Mouse (Mus musculus): ENCODE results near the gene Usp15. TPM values are rescaled to one million over a fixed set of nuclear protein-coding genes. Genes with fewer than 3 reads are reported as not detected.

The Usp15 gene
- polyA plus RNA-seq, 1 experiment from 2014 or later: 70.8 TPM

GRCm38 (mm10) chr10:123165542-123165941 lies 31.3 kb downstream of the Usp15 start:
- no peak overlapping the region for H3K9ac ChIP-seq
- H3K4me3 ChIP-seq: no peak overlapping the region
- no peaks in the 10 kb centered on the region for H3K4me1 ChIP-seq
- H3K27me3 ChIP-seq: no peaks in the 10 kb centered on the region
- H3K4me2 ChIP-seq (replicated peaks): no peak overlapping the region
- no peak overlapping the region for H3K27ac ChIP-seq
- peaks cover 32% of the 10 kb centered on the region for H3K36me3 ChIP-seq
- H3K9me3 ChIP-seq (replicated peaks): no peaks in the 10 kb centered on the region
- ATAC-seq (ENCODE audit: low FRiP score): no peak
- 98% methylated on average over 3 of the region's 3 CpGs for WGBS

- no peak overlapping the region for H3K4me3 ChIP-seq
- peaks cover 16% of the 10 kb centered on the region for H3K36me3 ChIP-seq
- no peaks in the 10 kb centered on the region for H3K4me1 ChIP-seq
- no peak overlapping the region for H3K9ac ChIP-seq
- ATAC-seq (ENCODE audit: low FRiP score): no peak
- H3K4me2 ChIP-seq (replicated peaks): no peak overlapping the region
- 72% methylated on average over 6 of the region's 6 CpGs for WGBS
- H3K27ac ChIP-seq: no peak overlapping the region
- H3K9me3 ChIP-seq (replicated peaks): no peaks in the 10 kb centered on the region
- no peaks in the 10 kb centered on the region for H3K27me3 ChIP-seq
Observed at GRCm38 (mm10) chr10:123160508-123160907, 36.3 kb downstream of the Usp15 start.

- no peak overlapping the region for H3K9ac ChIP-seq
- ATAC-seq (ENCODE audit: low FRiP score): no peak
- H3K9me3 ChIP-seq (replicated peaks): no peaks in the 10 kb centered on the region
- no peak overlapping the region for H3K4me2 ChIP-seq (replicated peaks)
- no peak overlapping the region for H3K27ac ChIP-seq
- WGBS: 83% methylated on average over 7 of the region's 7 CpGs
- no peaks in the 10 kb centered on the region for H3K27me3 ChIP-seq
- H3K4me1 ChIP-seq: no peaks in the 10 kb centered on the region
- peaks cover 16% of the 10 kb centered on the region for H3K36me3 ChIP-seq
- no peak overlapping the region for H3K4me3 ChIP-seq
Observed at GRCm38 (mm10) chr10:123159316-123159715, 37.5 kb downstream of the Usp15 start.

- 84% methylated on average over 2 of the region's 2 CpGs for WGBS
- Histone ChIP-seq H3K9me3 (replicated peaks) (no peaks in the 10 kb centered on the region), H3K4me2 (replicated peaks) (no peak overlapping the region), H3K9ac (no peak overlapping the region), H3K4me1 (no peaks in the 10 kb centered on the region), H3K27ac (no peak overlapping the region), H3K36me3 (peaks cover 14% of the 10 kb centered on the region; the same call in 1 of the 2 replicates), H3K4me3 (no peak overlapping the region), H3K27me3 (no peaks in the 10 kb centered on the region)
- no peak for ATAC-seq (ENCODE audit: low FRiP score)
Observed at GRCm38 (mm10) chr10:123156392-123156791, 40.4 kb downstream of the Usp15 start.

- WGBS: 89% methylated on average over 6 of the region's 6 CpGs
- Histone ChIP-seq H3K9ac (no peak overlapping the region), H3K27ac (no peak overlapping the region), H3K9me3 (replicated peaks) (no peaks in the 10 kb centered on the region), H3K27me3 (no peaks in the 10 kb centered on the region), H3K4me2 (replicated peaks) (no peak overlapping the region), H3K36me3 (peaks cover 14% of the 10 kb centered on the region; the same call in 1 of the 2 replicates), H3K4me3 (no peak overlapping the region), H3K4me1 (no peaks in the 10 kb centered on the region)
- no peak for ATAC-seq (ENCODE audit: low FRiP score)
Observed at GRCm38 (mm10) chr10:123155764-123156163, 41.0 kb downstream of the Usp15 start.

GRCm38 (mm10) chr10:123153321-123153720 lies 43.5 kb downstream of the Usp15 start:
- Histone ChIP-seq H3K4me2 (replicated peaks) (no peak overlapping the region), H3K36me3 (0 out of 2 replicates have a peak, but pooled peaks cover 6% of the 10 kb centered on the region), H3K9me3 (replicated peaks) (no peaks in the 10 kb centered on the region), H3K27me3 (no peaks in the 10 kb centered on the region), H3K9ac (no peak overlapping the region), H3K4me3 (no peak overlapping the region), H3K27ac (no peak overlapping the region), H3K4me1 (no peaks in the 10 kb centered on the region)
- ATAC-seq (ENCODE audit: low FRiP score): no peak
- 86% methylated on average over 2 of the region's 2 CpGs for WGBS

GRCm38 (mm10) chr10:123148025-123148814 lies 48.6 kb downstream of the Usp15 start:
- Histone ChIP-seq H3K27ac (no peak overlapping the region), H3K9ac (no peak overlapping the region), H3K27me3 (no peaks in the 10 kb centered on the region), H3K4me2 (replicated peaks) (no peak overlapping the region), H3K4me1 (0 out of 2 replicates have a peak, but pooled peaks cover 2% of the 10 kb centered on the region), H3K4me3 (no peak overlapping the region), H3K9me3 (replicated peaks) (no peaks in the 10 kb centered on the region), H3K36me3 (0 out of 2 replicates have a peak, but pooled peaks cover 8% of the 10 kb centered on the region)
- ATAC-seq (ENCODE audit: low FRiP score): no peak
- 82% methylated on average over 4 of the region's 4 CpGs for WGBS

GRCm38 (mm10) chr10:123147180-123147579 lies 49.6 kb downstream of the Usp15 start:
- no peak overlapping the region for H3K4me2 ChIP-seq (replicated peaks)
- 0 out of 2 replicates have a peak, but pooled peaks cover 2% of the 10 kb centered on the region for H3K4me1 ChIP-seq
- no peaks in the 10 kb centered on the region for H3K9me3 ChIP-seq (replicated peaks)
- peak; percentile 61 for ATAC-seq (ENCODE audit: low FRiP score)
- 62% methylated on average over 6 of the region's 6 CpGs for WGBS
- no peak overlapping the region for H3K9ac ChIP-seq
- H3K27ac ChIP-seq: no peak overlapping the region
- H3K4me3 ChIP-seq: no peak overlapping the region
- no peaks in the 10 kb centered on the region for H3K27me3 ChIP-seq
- 0 out of 2 replicates have a peak, but pooled peaks cover 8% of the 10 kb centered on the region for H3K36me3 ChIP-seq

GRCm38 (mm10) chr10:123146349-123146748 lies 50.4 kb downstream of the Usp15 start:
- H3K4me1 ChIP-seq: 0 out of 2 replicates have a peak, but pooled peaks cover 2% of the 10 kb centered on the region
- ATAC-seq (ENCODE audit: low FRiP score): no peak
- H3K27ac ChIP-seq: no peak overlapping the region
- H3K4me2 ChIP-seq (replicated peaks): no peak overlapping the region
- no peak overlapping the region for H3K9ac ChIP-seq
- H3K27me3 ChIP-seq: no peaks in the 10 kb centered on the region
- 0 out of 2 replicates have a peak, but pooled peaks cover 8% of the 10 kb centered on the region for H3K36me3 ChIP-seq
- H3K9me3 ChIP-seq (replicated peaks): no peaks in the 10 kb centered on the region
- WGBS: 86% methylated on average over 2 of the region's 2 CpGs
- no peak overlapping the region for H3K4me3 ChIP-seq

- no peak overlapping the region for H3K9ac ChIP-seq
- WGBS: 95% methylated on average over 8 of the region's 8 CpGs
- H3K27me3 ChIP-seq: no peaks in the 10 kb centered on the region
- H3K36me3 ChIP-seq: peaks cover 18% of the 10 kb centered on the region
- no peak for ATAC-seq (ENCODE audit: low FRiP score)
- no peak overlapping the region for H3K4me2 ChIP-seq (replicated peaks)
- H3K9me3 ChIP-seq (replicated peaks): no peaks in the 10 kb centered on the region
- H3K4me1 ChIP-seq: 0 out of 2 replicates have a peak, but pooled peaks cover 2% of the 10 kb centered on the region
- H3K4me3 ChIP-seq: no peak overlapping the region
- H3K27ac ChIP-seq: no peak overlapping the region
Observed at GRCm38 (mm10) chr10:123144256-123144655, 52.5 kb downstream of the Usp15 start.

- Histone ChIP-seq H3K9ac (no peak overlapping the region), H3K36me3 (peaks cover 19% of the 10 kb centered on the region), H3K4me1 (no peaks in the 10 kb centered on the region), H3K4me3 (no peak overlapping the region), H3K27ac (no peak overlapping the region), H3K9me3 (replicated peaks) (no peaks in the 10 kb centered on the region), H3K27me3 (no peaks in the 10 kb centered on the region), H3K4me2 (replicated peaks) (no peak overlapping the region)
- WGBS: 95% methylated on average over 5 of the region's 5 CpGs
- no peak for ATAC-seq (ENCODE audit: low FRiP score)
Observed at GRCm38 (mm10) chr10:123142395-123143050, 54.3 kb downstream of the Usp15 start.

- Histone ChIP-seq H3K27ac (no peak overlapping the region), H3K4me1 (peaks cover 3% of the 10 kb centered on the region), H3K9ac (no peak overlapping the region; the same call in 1 of the 2 replicates), H3K4me3 (no peak overlapping the region), H3K9me3 (replicated peaks) (no peaks in the 10 kb centered on the region), H3K27me3 (no peaks in the 10 kb centered on the region), H3K36me3 (peaks cover 34% of the 10 kb centered on the region), H3K4me2 (replicated peaks) (no peak overlapping the region)
- WGBS: 68% methylated on average over 10 of the region's 10 CpGs
- ATAC-seq (ENCODE audit: low FRiP score): no peak
Observed at GRCm38 (mm10) chr10:123135818-123136217, 61.0 kb downstream of the Usp15 start.
